Mouse (Mus musculus) retina, embryonic 14.5 days (tissue): Measurements from ENCODE around the gene Gm11020.
A peak's percentile ranks its signal among the peaks of the same experiment; 100 is the strongest.

ENCODE experiments used
- DNase-seq: peaks from one replicate; pipeline ENCODE4 v3.0.0-alpha.2; 2015; ENCODE audit warnings: low spot score

Gene Gm11020

GRCm38 (mm10) chr8:104342426-104342825, 21.1 kb downstream of the Gm11020 start:
- no peak for DNase-seq

- DNase-seq = peak; percentile 95
These were observed 22.6 kb downstream of the Gm11020 start for GRCm38 (mm10) chr8:104343957-104344356.

GRCm38 (mm10) chr8:104344622-104345021, 23.3 kb downstream of the Gm11020 start:
- no peak for DNase-seq

GRCm38 (mm10) chr8:104346706-104347105, 25.3 kb downstream of the Gm11020 start:
- no peak for DNase-seq

GRCm38 (mm10) chr8:104348971-104349370, 27.6 kb downstream of the Gm11020 start:
- no peak for DNase-seq

GRCm38 (mm10) chr8:104350047-104350446, 28.7 kb downstream of the Gm11020 start:
- DNase-seq = no peak

GRCm38 (mm10) chr8:104353186-104353585, 31.8 kb downstream of the Gm11020 start:
- DNase-seq = no peak

GRCm38 (mm10) chr8:104354504-104354903, 33.1 kb downstream of the Gm11020 start:
- no peak for DNase-seq

GRCm38 (mm10) chr8:104358637-104359036, 37.3 kb downstream of the Gm11020 start:
- DNase-seq = peak; percentile 58

GRCm38 (mm10) chr8:104359778-104360456, 38.5 kb downstream of the Gm11020 start:
- no peak for DNase-seq

GRCm38 (mm10) chr8:104365695-104366094, 44.3 kb downstream of the Gm11020 start:
- no peak for DNase-seq

GRCm38 (mm10) chr8:104367398-104367797, 46.0 kb downstream of the Gm11020 start:
- DNase-seq = peak; percentile 72

- no peak for DNase-seq
These were observed 48.2 kb downstream of the Gm11020 start for GRCm38 (mm10) chr8:104369591-104369990.

- no peak for DNase-seq
These were observed 48.7 kb downstream of the Gm11020 start for GRCm38 (mm10) chr8:104370071-104370470.

- DNase-seq = no peak
These were observed 49.8 kb downstream of the Gm11020 start for GRCm38 (mm10) chr8:104371121-104371520.
